Mouse (Mus musculus) neural tube, embryonic 14.5 days (tissue): ENCODE results near the gene Bcat2. TPM values are rescaled to one million over a fixed set of nuclear protein-coding genes. Genes with fewer than 3 reads are reported as not detected.
A peak's percentile ranks its signal among the peaks of the same experiment; 100 is the strongest.

ENCODE experiments used
- ATAC-seq: fragments of 200-750 bp; cut with Nextera tagmentation; 2 replicates; pipeline ENCODE4 v1.8.0; 2017; ENCODE audit warnings: low read depth, mild to moderate bottlenecking, moderate TSS enrichment, moderate library complexity
- H3K27ac ChIP-seq: fragments of 300-500 bp; sonication (generic); 2 replicates; pipeline ENCODE4 v1.5.1; 2014; ENCODE audit warnings: low read depth, mild to moderate bottlenecking, control low read depth, low read length, moderate library complexity, mixed read lengths
- H3K27me3 ChIP-seq: fragments of 300-500 bp; sonication (generic); 2 replicates; pipeline ENCODE4 v1.6.1; 2014; ENCODE audit warnings: low read length; ENCODE audit not compliant: control insufficient read depth, insufficient read depth
- H3K36me3 ChIP-seq: fragments of 300-500 bp; sonication (generic); 2 replicates; pipeline ENCODE4 v1.6.1; 2014; ENCODE audit warnings: low read length, mixed read lengths; ENCODE audit not compliant: control insufficient read depth, insufficient read depth
- H3K4me1 ChIP-seq: fragments of 300-500 bp; sonication (generic); 2 replicates; pipeline ENCODE4 v1.6.1; 2014; ENCODE audit warnings: low read length; ENCODE audit not compliant: control insufficient read depth, insufficient read depth
- H3K4me2 ChIP-seq: fragments of 300-500 bp; sonication (generic); 2 replicates; pipeline ENCODE4 v1.6.1; 2014; ENCODE audit warnings: mild to moderate bottlenecking, low read depth, low read length, control low read depth
- H3K4me3 ChIP-seq: fragments of 300-500 bp; sonication (generic); 2 replicates; pipeline ENCODE4 v1.5.1; 2014; ENCODE audit warnings: low read depth, low read length, control low read depth, mixed read lengths
- H3K9ac ChIP-seq: fragments of 300-500 bp; sonication (generic); replicated peaks from 2 replicates; pipeline ENCODE4 v1.6.1; 2014; ENCODE audit warnings: low read depth, mild to moderate bottlenecking, control low read depth, low read length, mixed read lengths
- H3K9me3 ChIP-seq: fragments of 300-500 bp; sonication (generic); 2 replicates; pipeline ENCODE4 v1.6.1; 2016; ENCODE audit warnings: low read length; ENCODE audit not compliant: control insufficient read depth
- WGBS: fragments of 180-500 bp; shearing (Covaris S2); extraction: QIAGEN DNeasy Blood & Tissue Kit; methylation state at CpG from one replicate; pipeline ENCODE4 v1.1.7; 2014; 5-methylcytosine and 5-hydroxymethylcytosine counted together
- polyA plus RNA-seq: library from polyadenylated mRNA; unstranded; fragments of >200 nt; fragmentation: Nextera tagmentation; extraction: Ambion mirVana; gene quantifications from 2 replicates; pipeline ENCODE4 v1.2.1, GENCODE M21; 2014

The Bcat2 gene
- polyA plus RNA-seq, 1 experiment from 2014 or later: 15.8 TPM

DNA sequence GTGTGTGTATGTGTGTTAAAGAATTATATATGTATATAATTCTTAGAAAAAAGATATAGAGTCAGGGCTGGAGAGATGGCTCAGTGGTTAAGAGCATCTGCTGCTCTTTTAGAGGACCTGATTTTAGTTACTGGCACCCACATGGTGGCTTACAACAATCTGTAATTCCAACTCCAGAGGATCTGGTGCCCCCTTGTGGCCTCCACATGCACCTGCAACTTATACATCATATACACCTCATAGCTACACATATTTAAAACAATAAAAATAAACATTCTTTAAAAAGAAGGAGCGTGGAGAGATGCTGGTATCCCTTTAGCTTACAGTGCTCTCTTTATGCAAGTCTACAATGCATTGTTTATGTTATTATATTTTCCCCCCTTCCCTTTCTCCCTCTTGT is 25.4 kb upstream of the Bcat2 start:
- H3K36me3 ChIP-seq: no peaks in the 10 kb centered on the region
- no peaks in the 10 kb centered on the region for H3K27me3 ChIP-seq
- no peak overlapping the region for H3K4me3 ChIP-seq
- no peak overlapping the region for H3K4me2 ChIP-seq
- no peaks in the 10 kb centered on the region for H3K9me3 ChIP-seq
- no peak overlapping the region for H3K27ac ChIP-seq
- H3K4me1 ChIP-seq: no peaks in the 10 kb centered on the region
- 100% methylated on average over 1 of the region's 1 CpGs for WGBS
- H3K9ac ChIP-seq: no peak overlapping the region
- ATAC-seq: no peak

- H3K9me3 ChIP-seq: no peaks in the 10 kb centered on the region
- ATAC-seq: no peak
- H3K36me3 ChIP-seq: no peaks in the 10 kb centered on the region
- H3K27me3 ChIP-seq: no peaks in the 10 kb centered on the region
- H3K4me2 ChIP-seq: no peak overlapping the region
- H3K9ac ChIP-seq: 0 out of 2 replicates have a peak overlapping the region, but pooled peaks have one; percentile 11
- no peak overlapping the region for H3K4me3 ChIP-seq
- no peak overlapping the region for H3K27ac ChIP-seq
- no peaks in the 10 kb centered on the region for H3K4me1 ChIP-seq
- 88% methylated on average over 16 of the region's 16 CpGs for WGBS
These were observed 20.1 kb upstream of the Bcat2 start for GRCm38 (mm10) chr7:45549641-45550436.

DNA sequence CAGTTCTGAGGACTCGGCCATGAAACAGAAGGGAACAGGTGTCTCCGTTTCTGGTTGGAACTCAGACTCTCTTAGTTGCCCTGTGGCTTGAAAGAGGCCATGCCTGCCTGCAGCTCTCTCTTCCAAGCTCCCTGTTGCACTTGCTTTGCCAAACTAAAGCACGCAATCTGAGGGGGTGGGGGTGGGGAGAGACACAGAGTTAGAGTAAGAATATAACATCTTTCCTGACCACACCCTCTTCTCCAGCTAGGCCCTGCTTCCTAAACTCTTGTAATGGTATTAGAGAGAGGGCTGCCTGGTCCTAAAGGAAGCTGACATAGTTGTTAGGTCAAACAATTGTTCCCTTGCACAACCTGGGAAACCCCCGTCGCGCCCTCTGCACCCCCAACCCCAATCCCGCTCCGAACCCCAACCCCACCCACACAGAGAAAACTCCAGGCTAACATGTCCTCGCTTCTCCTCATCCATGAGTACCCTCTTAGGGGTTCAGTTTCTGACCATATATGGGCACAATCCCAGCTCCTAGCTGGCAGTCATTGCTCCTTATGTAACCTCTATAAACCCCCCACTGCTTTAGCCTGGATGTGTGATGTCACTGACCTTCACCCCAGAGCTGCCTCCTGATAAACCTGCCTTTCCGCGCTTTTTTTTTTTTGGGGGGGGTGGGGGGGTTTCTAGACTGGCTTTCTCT is 19.0 kb upstream of the Bcat2 start:
- ATAC-seq: no peak
- no peak overlapping the region for H3K4me2 ChIP-seq
- H3K9me3 ChIP-seq: no peaks in the 10 kb centered on the region
- no peaks in the 10 kb centered on the region for H3K4me1 ChIP-seq
- H3K27ac ChIP-seq: no peak overlapping the region
- no peaks in the 10 kb centered on the region for H3K36me3 ChIP-seq
- no peaks in the 10 kb centered on the region for H3K27me3 ChIP-seq
- WGBS: 76% methylated on average over 11 of the region's 11 CpGs
- no peak overlapping the region for H3K9ac ChIP-seq
- H3K4me3 ChIP-seq: no peak overlapping the region

- Histone ChIP-seq H3K27ac (no peak overlapping the region), H3K9ac (no peak overlapping the region), H3K4me3 (no peak overlapping the region), H3K36me3 (no peaks in the 10 kb centered on the region), H3K4me1 (no peaks in the 10 kb centered on the region), H3K4me2 (no peak overlapping the region), H3K27me3 (no peaks in the 10 kb centered on the region), H3K9me3 (no peaks in the 10 kb centered on the region)
- WGBS: 82% methylated on average over 8 of the region's 8 CpGs
- ATAC-seq: no peak
These were observed 18.5 kb upstream of the Bcat2 start for GRCm38 (mm10) chr7:45551512-45551883.

- Histone ChIP-seq H3K27me3 (no peaks in the 10 kb centered on the region), H3K9me3 (no peaks in the 10 kb centered on the region), H3K9ac (no peak overlapping the region), H3K36me3 (no peaks in the 10 kb centered on the region), H3K4me1 (no peaks in the 10 kb centered on the region), H3K27ac (no peak overlapping the region), H3K4me2 (no peak overlapping the region), H3K4me3 (no peak overlapping the region)
- no peak for ATAC-seq
- WGBS: 81% methylated on average over 8 of the region's 8 CpGs
These were observed 16.4 kb upstream of the Bcat2 start for GRCm38 (mm10) chr7:45553519-45553918.

GRCm38 (mm10) chr7:45553990-45554389 is 16.0 kb upstream of the Bcat2 start:
- no peak overlapping the region for H3K4me3 ChIP-seq
- ATAC-seq: no peak
- H3K36me3 ChIP-seq: no peaks in the 10 kb centered on the region
- WGBS: 95% methylated on average over 2 of the region's 2 CpGs
- no peak overlapping the region for H3K9ac ChIP-seq
- no peaks in the 10 kb centered on the region for H3K9me3 ChIP-seq
- no peak overlapping the region for H3K27ac ChIP-seq
- no peaks in the 10 kb centered on the region for H3K27me3 ChIP-seq
- no peaks in the 10 kb centered on the region for H3K4me1 ChIP-seq
- no peak overlapping the region for H3K4me2 ChIP-seq

DNA sequence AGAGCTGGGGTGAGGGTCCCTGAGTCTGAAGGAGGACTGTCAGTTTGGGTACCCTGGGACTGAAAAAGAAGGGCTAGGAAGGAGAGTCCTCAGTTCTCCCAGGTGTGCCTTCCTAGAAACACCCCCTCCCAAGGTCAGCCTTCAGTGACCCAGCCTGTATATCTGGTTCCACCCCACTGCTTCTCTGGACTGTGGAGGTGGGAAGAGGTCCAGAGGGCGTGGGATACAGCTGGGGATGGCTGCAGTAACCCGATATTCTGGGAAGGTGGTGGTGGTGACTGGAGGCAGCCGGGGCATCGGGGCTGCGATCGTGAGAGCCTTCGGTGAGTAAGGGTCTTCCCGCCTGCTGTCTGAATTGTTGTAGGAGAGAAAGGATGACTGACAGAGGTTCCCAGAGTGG is 15.2 kb upstream of the Bcat2 start, which contains the start of gene Hsd17b14:
TSS of gene Hsd17b14 (plus strand) at position 150 of the 400 bp plus-strand sequence.
- Histone ChIP-seq H3K4me1 (no peaks in the 10 kb centered on the region), H3K27me3 (no peaks in the 10 kb centered on the region), H3K9ac (no peak within 1 kb of the TSS), H3K27ac (no peak within 1 kb of the TSS), H3K4me3 (no peak within 1 kb of the TSS), H3K36me3 (no peaks in the 10 kb centered on the region), H3K9me3 (no peaks in the 10 kb centered on the region), H3K4me2 (no peak within 1 kb of the TSS)
- ATAC-seq: no peak
- WGBS: 51% methylated on average over 8 of the region's 8 CpGs

DNA sequence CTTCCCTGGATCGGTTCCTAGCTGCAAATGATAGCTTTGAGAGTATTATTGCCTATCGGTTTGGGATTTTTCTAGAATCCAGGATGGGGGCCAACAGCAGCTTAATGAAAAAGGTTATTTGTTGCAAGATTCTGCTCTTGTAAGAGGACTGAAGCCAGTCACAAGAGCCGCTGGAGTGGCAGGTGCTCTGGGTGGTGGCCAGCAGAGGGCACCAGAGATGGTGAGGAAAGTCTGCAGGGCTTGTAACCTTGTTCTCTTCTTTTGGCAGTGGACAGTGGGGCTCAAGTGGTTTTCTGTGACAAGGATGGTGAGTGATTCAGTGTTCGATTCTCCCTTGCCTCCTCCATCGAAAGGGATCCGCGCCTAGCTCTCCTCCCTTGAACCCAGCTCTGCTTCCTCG is 14.2 kb upstream of the Bcat2 start:
- Histone ChIP-seq H3K4me2 (no peak overlapping the region), H3K27ac (no peak overlapping the region), H3K4me1 (no peaks in the 10 kb centered on the region), H3K36me3 (no peaks in the 10 kb centered on the region), H3K27me3 (no peaks in the 10 kb centered on the region), H3K9ac (no peak overlapping the region), H3K9me3 (no peaks in the 10 kb centered on the region), H3K4me3 (no peak overlapping the region)
- ATAC-seq: no peak
- WGBS: 23% methylated on average over 8 of the region's 8 CpGs

DNA sequence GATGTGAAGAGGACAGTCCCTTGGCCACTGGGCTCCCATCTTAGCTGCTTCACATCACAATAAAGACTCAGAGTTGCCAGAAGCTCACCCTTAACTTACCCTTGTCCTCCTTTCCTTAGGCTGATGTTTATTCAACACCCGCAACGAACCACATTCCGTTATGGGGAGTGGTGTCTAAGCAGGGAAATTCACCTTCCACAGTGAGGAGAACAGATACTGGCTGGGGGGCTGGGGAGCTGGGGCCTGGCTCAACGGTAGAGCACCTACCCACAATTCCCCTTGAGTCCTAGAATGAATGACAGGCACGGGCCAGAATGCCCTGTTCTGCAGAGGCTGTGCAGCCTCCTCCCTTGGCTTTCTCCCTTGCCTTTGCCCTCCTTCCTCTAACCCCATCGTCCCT is 11.0 kb upstream of the Bcat2 start:
- no peaks in the 10 kb centered on the region for H3K9me3 ChIP-seq
- H3K4me1 ChIP-seq: no peaks in the 10 kb centered on the region
- H3K9ac ChIP-seq: no peak overlapping the region
- 80% methylated on average over 5 of the region's 6 CpGs for WGBS
- no peaks in the 10 kb centered on the region for H3K27me3 ChIP-seq
- no peaks in the 10 kb centered on the region for H3K36me3 ChIP-seq
- no peak for ATAC-seq
- no peak overlapping the region for H3K27ac ChIP-seq
- no peak overlapping the region for H3K4me2 ChIP-seq
- no peak overlapping the region for H3K4me3 ChIP-seq
